Mouse (Mus musculus) neural tube, embryonic 13.5 days (tissue): Measurements from ENCODE around the gene Kyat3. TPM values are rescaled to one million over a fixed set of nuclear protein-coding genes. Genes with fewer than 3 reads are reported as not detected.

ENCODE experiments used
- polyA plus RNA-seq: library from polyadenylated mRNA; unstranded; fragments of >200 nt; fragmentation: Nextera tagmentation; extraction: Ambion mirVana; gene quantifications from 2 replicates; pipeline ENCODE4 v1.2.1, GENCODE M21; 2015

Gene Kyat3
- polyA plus RNA-seq, 1 experiment from 2014 or later: 7.6 TPM

Other genes starting within 250 kb of the Kyat3 start
- 0.07 and 0.14 TPM in 2 replicates for gene Gbp5, start 207.1 kb upstream of the Kyat3 start, polyA plus RNA-seq
- gene Gbp7, start 170.7 kb upstream of the Kyat3 start, polyA plus RNA-seq: 1.8 and 2.6 TPM in 2 replicates
- gene Gbp3, start 141.0 kb upstream of the Kyat3 start, polyA plus RNA-seq: 0.47 and 1.5 TPM in 2 replicates
- not detected in 2 replicates for gene Gbp2b, start 106.2 kb upstream of the Kyat3 start, polyA plus RNA-seq
- 0.50 and 0.78 TPM in 2 replicates for gene Gbp2, start 80.4 kb upstream of the Kyat3 start, polyA plus RNA-seq
- 96.2 and 104 TPM in 2 replicates for gene Gtf2b, start 64.0 kb downstream of the Kyat3 start, polyA plus RNA-seq
- gene Pkn2, start 181.0 kb downstream of the Kyat3 start, polyA plus RNA-seq: 22.4 and 26.1 TPM in 2 replicates